Mouse (Mus musculus) limb, embryonic 10.5 days (tissue): ENCODE measurements at regions not wholly inside any gene's neighbourhood (a gene's known extent, or its start where the extent isn't known, plus 50 kb on each side); places are given as distances from the start of the nearest gene placed in this dataset.
"Not testable (repeated sequence)": the region's sequence is repeated elsewhere in the genome, so short reads cannot be mapped to it uniquely, and the experiment has no call there.

Experiments
- DNase-seq: peaks from one replicate; pipeline ENCODE4 v3.0.0-alpha.2; 2017; ENCODE audit warnings: low spot score
- H3K27ac ChIP-seq: fragments of 300-500 bp; sonication (generic); 2 replicates; pipeline ENCODE4 v1.5.1; 2016; ENCODE audit warnings: mild to moderate bottlenecking
- H3K27me3 ChIP-seq: fragments of 300-500 bp; sonication (generic); 2 replicates; pipeline ENCODE4 v1.6.1; 2016; ENCODE audit warnings: low read depth, mild to moderate bottlenecking; ENCODE audit not compliant: poor library complexity, severe bottlenecking
- H3K36me3 ChIP-seq: fragments of 300-500 bp; sonication (generic); 2 replicates; pipeline ENCODE4 v1.6.1; 2016; ENCODE audit warnings: mild to moderate bottlenecking, moderate library complexity
- H3K4me1 ChIP-seq: fragments of 300-500 bp; sonication (generic); 2 replicates; pipeline ENCODE4 v1.6.1; 2016
- H3K4me3 ChIP-seq: fragments of 300-500 bp; sonication (generic); 2 replicates; pipeline ENCODE4 v1.5.1; 2016; ENCODE audit warnings: mild to moderate bottlenecking, moderate library complexity
- H3K9me3 ChIP-seq: fragments of 300-500 bp; sonication (generic); replicated peaks from 2 replicates; pipeline ENCODE4 v1.6.1; 2016; ENCODE audit warnings: mild to moderate bottlenecking
- WGBS: fragments of 180-500 bp; shearing (Covaris S2); methylation state at CpG from one replicate; pipeline ENCODE4 v1.1.7; 2016; 5-methylcytosine and 5-hydroxymethylcytosine counted together

DNA sequence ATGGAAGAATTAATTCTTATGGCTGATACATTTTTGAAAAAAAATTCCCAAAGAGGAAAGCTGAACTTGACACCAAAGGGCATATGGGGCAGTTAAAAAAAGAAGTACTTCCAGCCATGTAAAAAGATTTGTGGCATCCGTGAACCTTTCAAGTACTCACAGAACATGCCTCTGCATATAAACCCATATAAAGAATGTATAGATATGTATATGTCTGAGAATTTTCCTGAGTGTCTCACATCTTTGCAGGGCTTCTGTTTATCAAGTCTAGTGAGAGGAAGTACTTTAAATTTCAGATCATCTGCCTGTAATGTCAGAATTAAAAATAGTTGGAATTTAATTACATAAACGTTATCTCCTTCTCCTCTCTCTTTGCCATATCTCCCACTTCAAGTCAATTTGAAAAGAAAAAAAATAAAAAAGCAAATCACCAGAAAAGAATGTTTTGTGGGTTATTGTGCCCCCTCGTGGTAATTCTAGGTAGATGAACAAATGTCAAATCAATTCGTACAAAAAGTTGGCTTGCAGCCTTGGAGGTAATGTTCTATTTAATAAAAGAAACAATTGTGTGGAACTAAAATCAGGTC, 400.4 kb downstream of the Trib2 start:
- Histone ChIP-seq H3K27ac (no peak overlapping the region), H3K9me3 (no peaks in the 10 kb centered on the region), H3K36me3 (no peaks in the 10 kb centered on the region), H3K4me1 (no peaks in the 10 kb centered on the region), H3K4me3 (no peak overlapping the region), H3K27me3 (no peaks in the 10 kb centered on the region)
- 31% methylated on average over 4 of the region's 4 CpGs for WGBS
- no peak for DNase-seq

GRCm38 (mm10) chr12:15410419-15410818, 406.3 kb downstream of the Trib2 start:
- no peaks in the 10 kb centered on the region for H3K4me1 ChIP-seq
- no peaks in the 10 kb centered on the region for H3K36me3 ChIP-seq
- no peaks in the 10 kb centered on the region for H3K27me3 ChIP-seq
- DNase-seq: no peak
- no peaks in the 10 kb centered on the region for H3K9me3 ChIP-seq
- H3K4me3 ChIP-seq: no peak overlapping the region
- no peak overlapping the region for H3K27ac ChIP-seq
- WGBS: 84% methylated on average over 3 of the region's 3 CpGs

- H3K27me3 ChIP-seq, H3K9me3 ChIP-seq, H3K4me1 ChIP-seq, DNase-seq, H3K4me3 ChIP-seq, H3K36me3 ChIP-seq, H3K27ac ChIP-seq: not testable (repeated sequence)
- WGBS: 71% methylated on average over 3 of the region's 3 CpGs
Measured at GRCm38 (mm10) chr12:15407577-15407976, 409.1 kb downstream of the Trib2 start.

DNA sequence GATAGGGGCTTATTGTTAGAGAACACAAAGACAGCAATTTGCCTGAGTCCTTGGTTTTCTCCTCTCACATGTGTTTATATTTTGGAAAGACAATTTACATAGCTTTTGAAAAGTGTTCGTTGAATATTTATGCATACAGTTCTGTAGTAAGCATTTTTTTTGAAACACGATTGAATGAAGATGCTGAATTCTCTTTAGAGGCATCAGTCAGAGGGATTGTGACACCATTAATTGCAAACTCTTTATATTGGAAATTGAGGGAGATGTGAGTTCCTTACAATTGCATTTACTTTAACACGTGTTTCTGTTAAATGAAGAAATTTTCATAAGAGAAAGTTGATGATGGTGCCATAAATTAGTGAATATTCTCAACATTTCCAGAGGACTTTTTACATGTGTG, 424.1 kb downstream of the Trib2 start:
- no peaks in the 10 kb centered on the region for H3K9me3 ChIP-seq
- H3K36me3 ChIP-seq: no peaks in the 10 kb centered on the region
- no peak for DNase-seq
- 89% methylated on average over 3 of the region's 3 CpGs for WGBS
- no peaks in the 10 kb centered on the region for H3K27me3 ChIP-seq
- H3K4me1 ChIP-seq: no peaks in the 10 kb centered on the region
- no peak overlapping the region for H3K4me3 ChIP-seq
- H3K27ac ChIP-seq: no peak overlapping the region

DNA sequence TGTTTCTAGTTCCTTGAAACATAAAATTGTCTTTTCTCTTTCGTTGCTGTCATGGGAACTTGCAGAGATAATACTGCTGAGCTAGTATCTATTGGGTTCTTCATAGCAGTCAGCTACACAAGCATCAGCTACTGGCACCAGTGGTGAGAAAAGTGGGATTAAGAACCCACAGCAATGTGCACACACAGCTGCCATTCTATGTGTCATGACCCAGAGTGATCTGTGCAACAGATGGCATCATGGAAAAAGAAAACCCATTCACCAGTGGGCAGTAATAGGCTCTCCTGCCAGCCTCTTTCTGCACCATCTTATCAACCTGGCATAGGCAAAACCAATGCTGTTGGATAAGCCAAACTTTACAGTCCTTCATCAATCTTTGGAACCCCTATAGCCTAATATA, 428.1 kb downstream of the Trib2 start:
- no peaks in the 10 kb centered on the region for H3K4me1 ChIP-seq
- H3K4me3 ChIP-seq: no peak overlapping the region
- H3K9me3 ChIP-seq: no peaks in the 10 kb centered on the region
- WGBS: 83% methylated on average over 1 of the region's 1 CpGs
- no peaks in the 10 kb centered on the region for H3K27me3 ChIP-seq
- no peak overlapping the region for H3K27ac ChIP-seq
- H3K36me3 ChIP-seq: no peaks in the 10 kb centered on the region
- DNase-seq: no peak

DNA sequence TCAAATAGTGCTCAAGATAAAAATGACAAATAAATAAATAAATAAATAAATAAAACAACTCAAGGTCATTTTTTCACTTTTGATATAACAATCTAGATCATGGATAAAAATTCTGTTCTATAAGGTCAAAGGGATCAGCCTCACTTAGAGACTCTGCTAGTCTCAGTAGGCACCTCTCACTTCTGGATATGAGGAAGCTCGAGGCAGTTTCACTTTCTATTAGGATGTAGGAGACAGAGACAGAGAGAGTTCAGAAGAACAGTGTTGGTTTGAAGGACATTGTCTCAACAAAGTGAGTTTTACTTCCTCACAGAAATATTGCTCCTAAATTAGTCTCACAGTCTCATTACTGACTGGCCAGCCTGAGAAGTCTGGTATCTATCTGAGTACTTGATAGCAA, 458.9 kb downstream of the Trib2 start:
- DNase-seq: no peak
- H3K9me3 ChIP-seq: no peaks in the 10 kb centered on the region
- WGBS: 84% methylated on average over 1 of the region's 1 CpGs

GRCm38 (mm10) chr12:15320697-15321449, 495.8 kb downstream of the Trib2 start:
- H3K36me3 ChIP-seq: no peaks in the 10 kb centered on the region
- no peak for DNase-seq
- no peak overlapping the region for H3K4me3 ChIP-seq
- 84% methylated on average over 5 of the region's 5 CpGs for WGBS
- H3K27me3 ChIP-seq: no peaks in the 10 kb centered on the region
- no peaks in the 10 kb centered on the region for H3K9me3 ChIP-seq
- no peak overlapping the region for H3K27ac ChIP-seq
- no peaks in the 10 kb centered on the region for H3K4me1 ChIP-seq

More for the DNA sequence above, 458.9 kb downstream of the Trib2 start:
- no peak overlapping the region for H3K4me3 ChIP-seq
- no peak overlapping the region for H3K27ac ChIP-seq
- H3K4me1 ChIP-seq: no peaks in the 10 kb centered on the region
- H3K36me3 ChIP-seq: no peaks in the 10 kb centered on the region
- H3K27me3 ChIP-seq: no peaks in the 10 kb centered on the region

DNA sequence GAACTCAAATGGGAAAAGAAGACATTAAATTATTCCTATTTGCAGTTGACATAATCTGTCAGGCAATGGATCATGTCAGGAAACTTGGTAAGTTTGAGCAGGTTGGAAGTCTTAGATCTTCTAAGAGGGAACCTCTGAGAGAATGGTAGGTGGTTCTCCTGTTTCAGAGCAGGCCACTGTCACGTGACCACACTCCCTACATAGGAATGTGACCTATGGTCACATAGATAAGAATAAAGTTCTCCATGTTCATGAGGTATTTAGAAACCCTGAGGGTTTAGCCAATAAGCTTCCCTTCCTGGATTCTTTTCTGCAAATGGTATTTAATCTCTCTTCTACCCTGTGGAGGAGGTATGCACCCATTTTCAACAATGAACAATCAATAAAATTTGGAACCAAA, 497.1 kb downstream of the Trib2 start:
- no peaks in the 10 kb centered on the region for H3K27me3 ChIP-seq
- WGBS: 69% methylated on average over 1 of the region's 1 CpGs
- no peaks in the 10 kb centered on the region for H3K9me3 ChIP-seq
- H3K27ac ChIP-seq: no peak overlapping the region
- DNase-seq: no peak
- no peaks in the 10 kb centered on the region for H3K36me3 ChIP-seq
- H3K4me3 ChIP-seq: no peak overlapping the region
- no peaks in the 10 kb centered on the region for H3K4me1 ChIP-seq

GRCm38 (mm10) chr12:15294898-15295297, 521.8 kb downstream of the Trib2 start:
- 92% methylated on average over 2 of the region's 2 CpGs for WGBS

GRCm38 (mm10) chr12:15262165-15262564, 554.6 kb downstream of the Trib2 start:
- H3K27me3 ChIP-seq: no peaks in the 10 kb centered on the region
- H3K27ac ChIP-seq: no peak overlapping the region
- DNase-seq: no peak
- H3K4me3 ChIP-seq: no peak overlapping the region
- H3K9me3 ChIP-seq: no peaks in the 10 kb centered on the region
- H3K4me1 ChIP-seq: no peaks in the 10 kb centered on the region
- 91% methylated on average over 1 of the region's 1 CpGs for WGBS
- H3K36me3 ChIP-seq: no peaks in the 10 kb centered on the region

More at GRCm38 (mm10) chr12:15294898-15295297, 521.8 kb downstream of the Trib2 start:
- no peak for DNase-seq
- Histone ChIP-seq H3K27ac (no peak overlapping the region), H3K36me3 (no peaks in the 10 kb centered on the region), H3K4me1 (no peaks in the 10 kb centered on the region), H3K27me3 (no peaks in the 10 kb centered on the region), H3K4me3 (no peak overlapping the region), H3K9me3 (no peaks in the 10 kb centered on the region)

DNA sequence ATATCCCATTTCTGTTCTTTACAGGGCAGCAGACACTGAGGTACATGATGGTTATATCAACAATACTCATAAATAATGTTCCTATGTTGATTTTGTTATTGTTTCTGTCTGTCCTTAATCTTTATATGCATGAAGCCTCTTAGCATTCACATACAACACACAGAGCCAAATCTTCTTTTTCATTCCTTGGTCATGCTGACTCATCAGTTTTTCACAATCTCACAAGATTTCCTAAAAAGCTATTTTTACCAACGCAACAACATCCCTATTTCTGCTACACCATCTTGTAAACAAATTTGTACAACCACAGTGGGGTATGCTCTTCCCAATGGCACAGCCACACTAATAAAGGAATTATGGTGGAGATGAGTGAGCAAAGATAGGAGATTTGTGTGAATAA, 555.1 kb downstream of the Trib2 start:
- Histone ChIP-seq H3K27ac (no peak overlapping the region), H3K36me3 (no peaks in the 10 kb centered on the region), H3K27me3 (no peaks in the 10 kb centered on the region), H3K9me3 (no peaks in the 10 kb centered on the region), H3K4me3 (no peak overlapping the region), H3K4me1 (no peaks in the 10 kb centered on the region)
- 90% methylated on average over 1 of the region's 1 CpGs for WGBS
- DNase-seq: no peak

GRCm38 (mm10) chr12:15260907-15261415, 555.8 kb downstream of the Trib2 start:
- Histone ChIP-seq H3K27me3 (no peaks in the 10 kb centered on the region), H3K4me3 (no peak overlapping the region), H3K27ac (no peak overlapping the region), H3K4me1 (no peaks in the 10 kb centered on the region), H3K36me3 (no peaks in the 10 kb centered on the region), H3K9me3 (no peaks in the 10 kb centered on the region)
- no peak for DNase-seq
- WGBS: 65% methylated on average over 2 of the region's 2 CpGs

- no peaks in the 10 kb centered on the region for H3K4me1 ChIP-seq
- 76% methylated on average over 4 of the region's 4 CpGs for WGBS
- no peak overlapping the region for H3K4me3 ChIP-seq
- no peak for DNase-seq
- no peak overlapping the region for H3K27ac ChIP-seq
- H3K27me3 ChIP-seq: no peaks in the 10 kb centered on the region
- H3K36me3 ChIP-seq: no peaks in the 10 kb centered on the region
- no peaks in the 10 kb centered on the region for H3K9me3 ChIP-seq
Measured at GRCm38 (mm10) chr12:15244966-15245365, 571.8 kb downstream of the Trib2 start.
